Mouse (Mus musculus): Measurements from ENCODE around the gene Henmt1. TPM values are rescaled to one million over a fixed set of nuclear protein-coding genes. Genes with fewer than 3 reads are reported as not detected.

The Henmt1 gene
- total and polyA plus RNA-seq, 3 experiments, result 0.08 TPM; not detected in 2

DNA sequence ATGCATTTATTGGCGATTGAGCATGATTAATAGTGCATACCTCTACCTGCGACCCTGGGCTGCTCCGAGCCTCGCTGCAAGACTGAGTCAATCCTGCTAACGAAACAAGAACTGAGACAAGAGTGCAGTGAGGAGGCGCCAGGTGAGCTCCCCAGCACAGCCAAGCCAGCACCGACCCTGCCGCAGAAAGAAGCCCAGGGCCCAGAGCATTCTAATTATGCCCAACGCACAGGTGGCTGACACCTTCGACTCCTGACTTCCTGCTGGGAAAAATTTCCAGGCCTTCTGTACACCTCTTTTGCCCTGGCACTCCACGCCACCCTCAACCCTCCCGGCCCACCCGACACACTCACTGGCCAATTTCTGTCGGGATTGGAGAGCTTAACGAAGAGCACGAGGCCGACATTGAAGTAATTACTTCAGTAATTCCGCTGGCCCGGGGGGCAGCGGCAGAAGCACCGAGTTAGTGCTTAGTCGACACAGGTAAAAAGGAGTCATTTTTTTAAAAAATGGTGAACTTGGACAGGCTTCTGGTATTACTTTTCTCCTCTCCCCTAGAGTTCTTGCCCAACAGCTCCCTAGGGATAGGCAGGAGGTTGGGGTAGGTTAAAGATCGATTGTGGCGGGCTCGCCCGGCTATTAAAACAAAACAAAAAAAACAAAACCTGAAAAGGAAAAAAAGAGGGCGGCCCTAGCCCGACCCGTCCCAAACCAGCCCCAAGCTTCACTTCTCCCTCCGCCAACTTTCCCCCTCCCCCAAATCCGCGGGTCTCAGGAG is 29.2 kb upstream of the Henmt1 start:
- Histone ChIP-seq H3K36me3 (ENCODE audit: control insufficient read depth in 1 of 2, insufficient read depth in 2 of 2, low read length in 2 of 2) (peaks cover 24 to 43% of the 10 kb centered on the region in 2 experiments), H3K27ac (ENCODE audit: control insufficient read depth, low read depth, low read length) (peak overlapping the region; percentile 90), H3K27me3 (ENCODE audit: control insufficient read depth in 1 of 2, insufficient read depth in 2 of 2, low read length in 2 of 2) (no peaks in the 10 kb centered on the region), H3K4me3 (ENCODE audit: control insufficient read depth in 1 of 2, insufficient read depth in 1 of 2, low read depth in 2 of 2, low read length in 2 of 2) (peak overlapping the region; percentile 64 to 99), H3K9ac (ENCODE audit: control insufficient read depth, low read depth, low read length, poor library complexity, severe bottlenecking) (peak overlapping the region; percentile 96), H3K79me2 (ENCODE audit: control insufficient read depth, insufficient read depth, low read length, poor library complexity) (peaks cover 36% of the 10 kb centered on the region), H3K9me3 (replicated peaks; ENCODE audit: insufficient read depth, low read length) (no peaks in the 10 kb centered on the region), H3K4me1 (ENCODE audit: control insufficient read depth in 1 of 2, insufficient read depth in 2 of 2, low read length in 2 of 2) (peaks cover 3 to 7% of the 10 kb centered on the region in 2 experiments; a peak in 3 of 4 replicates)
- no peak for DNase-seq (ENCODE audit: low read depth, low spot score)
- no peak for TF ChIP-seq MAFK (IDR thresholded peaks at IDR 0.05; ENCODE audit: borderline replicate concordance, low read depth, low read length)
- TF ChIP-seq MXI1 (IDR thresholded peaks at IDR 0.05; ENCODE audit: low read depth, low read length), result peak; percentile 8; the same call in 1 of the 2 replicates
- no peak for TF ChIP-seq USF2 (IDR thresholded peaks at IDR 0.05; ENCODE audit: borderline replicate concordance in 1 of 2, insufficient read depth in 1 of 2, low read depth in 1 of 2, low read length in 2 of 2)
- TF ChIP-seq POLR2AphosphoS5 (IDR thresholded peaks at IDR 0.05; ENCODE audit: borderline replicate concordance, low read depth, low read length), result no peak
- no peak for TF ChIP-seq HCFC1 (IDR thresholded peaks at IDR 0.05; ENCODE audit: low read depth, low read length)
- no peak for TF ChIP-seq ELF1 (IDR thresholded peaks at IDR 0.05; ENCODE audit: low read depth, low read length)

- Histone ChIP-seq H3K9me3 (replicated peaks; ENCODE audit: insufficient read depth, low read length) (no peaks in the 10 kb centered on the region), H3K79me2 (ENCODE audit: control insufficient read depth, insufficient read depth, low read length, poor library complexity) (peaks cover 36% of the 10 kb centered on the region), H3K9ac (ENCODE audit: control insufficient read depth, low read depth, low read length, poor library complexity, severe bottlenecking) (peak overlapping the region; percentile 96), H3K27ac (ENCODE audit: control insufficient read depth, low read depth, low read length) (peak overlapping the region; percentile 90), H3K27me3 (ENCODE audit: control insufficient read depth in 1 of 2, insufficient read depth in 2 of 2, low read length in 2 of 2) (no peaks in the 10 kb centered on the region), H3K4me3 (ENCODE audit: control insufficient read depth in 1 of 2, insufficient read depth in 1 of 2, low read depth in 2 of 2, low read length in 2 of 2) (peak overlapping the region; percentile 64 to 99), H3K36me3 (ENCODE audit: control insufficient read depth in 1 of 2, insufficient read depth in 2 of 2, low read length in 2 of 2) (peaks cover 24 to 38% of the 10 kb centered on the region in 2 experiments), H3K4me1 (ENCODE audit: control insufficient read depth in 1 of 2, insufficient read depth in 2 of 2, low read length in 2 of 2) (peaks cover 3 to 8% of the 10 kb centered on the region in 2 experiments; a peak in 3 of 4 replicates)
- TF ChIP-seq CTCF (IDR thresholded peaks at IDR 0.05 in 2 of 3, conservative IDR thresholded peaks at IDR 0.05 in 1 of 3; ENCODE audit: control insufficient read depth in 1 of 3, insufficient read depth in 1 of 3, low read depth in 2 of 3, low read length in 3 of 3, poor library complexity in 1 of 3, severe bottlenecking in 1 of 3) (peak in 1 of 3 experiments; percentile 14; a peak in 2 of 6 replicates), MYB (IDR thresholded peaks at IDR 0.05; ENCODE audit: low read depth, low read length) (no peak), KAT2A (conservative IDR thresholded peaks at IDR 0.05; ENCODE audit: low read depth, low read length) (no peak), SIN3A (IDR thresholded peaks at IDR 0.05; ENCODE audit: low read length) (no peak; the same call in 1 of the 2 replicates), MAX (IDR thresholded peaks at IDR 0.05; ENCODE audit: low read length) (peak; percentile 69), MEF2A (IDR thresholded peaks at IDR 0.05; ENCODE audit: extremely low read depth, insufficient replicate concordance, low read depth, low read length, poor library complexity, severe bottlenecking) (no peak), MYC (IDR thresholded peaks at IDR 0.05; ENCODE audit: low read depth, low read length) (peak; percentile 77; the same call in 1 of the 2 replicates), MXI1 (IDR thresholded peaks at IDR 0.05; ENCODE audit: low read depth, low read length) (peak; percentile 75), NELFE (IDR thresholded peaks at IDR 0.05; ENCODE audit: low read depth, low read length) (no peak), RAD21 (IDR thresholded peaks at IDR 0.05; ENCODE audit: low read depth, low read length) (peak; percentile 3; the same call in 1 of the 2 replicates)
- peak; percentile 78 for DNase-seq (ENCODE audit: low read depth, low spot score)
Measured at GRCm38 (mm10) chr3:108911081-108911547, 28.6 kb upstream of the Henmt1 start.
